Mouse (Mus musculus) kidney, embryonic 14.5 days (tissue): ENCODE results near the gene Rsc1a1. TPM values are rescaled to one million over a fixed set of nuclear protein-coding genes. Genes with fewer than 3 reads are reported as not detected.

Experiments
- ATAC-seq: fragments of 200-750 bp; cut with Nextera tagmentation; 2 replicates; pipeline ENCODE4 v1.8.0; 2017; ENCODE audit warnings: moderate number of reproducible peaks, mild to moderate bottlenecking, moderate TSS enrichment, moderate library complexity; ENCODE audit not compliant: low FRiP score, low TSS enrichment
- H3K27ac ChIP-seq: fragments of 300-500 bp; sonication (generic); 2 replicates; pipeline ENCODE4 v1.5.1; 2014; ENCODE audit warnings: low read depth, mild to moderate bottlenecking, low read length, moderate library complexity, mixed read lengths
- H3K27me3 ChIP-seq: fragments of 300-500 bp; sonication (generic); 2 replicates; pipeline ENCODE4 v1.6.1; 2014; ENCODE audit warnings: mild to moderate bottlenecking, low read length; ENCODE audit not compliant: control insufficient read depth, insufficient read depth
- H3K36me3 ChIP-seq: fragments of 300-500 bp; sonication (generic); 2 replicates; pipeline ENCODE4 v1.6.1; 2014; ENCODE audit warnings: low read length, mixed read lengths; ENCODE audit not compliant: control insufficient read depth, insufficient read depth
- H3K4me1 ChIP-seq: fragments of 300-500 bp; sonication (generic); 2 replicates; pipeline ENCODE4 v1.6.1; 2014; ENCODE audit warnings: low read length, mixed read lengths; ENCODE audit not compliant: control insufficient read depth, insufficient read depth
- H3K4me2 ChIP-seq: fragments of 300-500 bp; sonication (generic); replicated peaks from 2 replicates; pipeline ENCODE4 v1.6.1; 2014; ENCODE audit warnings: low read depth, mild to moderate bottlenecking, low read length
- H3K4me3 ChIP-seq: fragments of 300-500 bp; sonication (generic); 2 replicates; pipeline ENCODE4 v1.5.1; 2014; ENCODE audit warnings: mild to moderate bottlenecking, low read length
- H3K9ac ChIP-seq: fragments of 300-500 bp; sonication (generic); 2 replicates; pipeline ENCODE4 v1.6.1; 2014; ENCODE audit warnings: low read depth, mild to moderate bottlenecking, low read length, moderate library complexity
- H3K9me3 ChIP-seq: fragments of 300-500 bp; sonication (generic); 2 replicates; pipeline ENCODE4 v1.6.1; 2016; ENCODE audit warnings: low read length; ENCODE audit not compliant: control insufficient read depth
- WGBS: fragments of 180-500 bp; shearing (Covaris S2); extraction: QIAGEN DNeasy Blood & Tissue Kit; methylation state at CpG from one replicate; pipeline ENCODE4 v1.1.7; 2014; 5-methylcytosine and 5-hydroxymethylcytosine counted together
- polyA plus RNA-seq: library from polyadenylated mRNA; unstranded; fragments of >200 nt; fragmentation: Nextera tagmentation; extraction: Ambion mirVana; gene quantifications from 2 replicates; pipeline ENCODE4 v1.2.1, GENCODE M21; 2014

Rsc1a1 gene
- polyA plus RNA-seq, 1 experiment from 2014 or later: not detected

- Histone ChIP-seq H3K9ac (peak overlapping the region; percentile 97), H3K27ac (0 out of 2 replicates have a peak overlapping the region, but pooled peaks have one; percentile 93), H3K4me3 (peak overlapping the region; percentile 66), H3K4me2 (peak overlapping the region; percentile 86), H3K4me1 (peaks cover 20% of the 10 kb centered on the region), H3K9me3 (no peaks in the 10 kb centered on the region), H3K36me3 (peaks cover 7% of the 10 kb centered on the region; the same call in 1 of the 2 replicates), H3K27me3 (no peaks in the 10 kb centered on the region)
- 9% methylated on average over 13 of the region's 13 CpGs for WGBS
- ATAC-seq: peak; percentile 56; the same call in 1 of the 2 replicates
These were observed 38.3 kb upstream of the Rsc1a1 start for GRCm38 (mm10) chr4:141723673-141724068.

DNA sequence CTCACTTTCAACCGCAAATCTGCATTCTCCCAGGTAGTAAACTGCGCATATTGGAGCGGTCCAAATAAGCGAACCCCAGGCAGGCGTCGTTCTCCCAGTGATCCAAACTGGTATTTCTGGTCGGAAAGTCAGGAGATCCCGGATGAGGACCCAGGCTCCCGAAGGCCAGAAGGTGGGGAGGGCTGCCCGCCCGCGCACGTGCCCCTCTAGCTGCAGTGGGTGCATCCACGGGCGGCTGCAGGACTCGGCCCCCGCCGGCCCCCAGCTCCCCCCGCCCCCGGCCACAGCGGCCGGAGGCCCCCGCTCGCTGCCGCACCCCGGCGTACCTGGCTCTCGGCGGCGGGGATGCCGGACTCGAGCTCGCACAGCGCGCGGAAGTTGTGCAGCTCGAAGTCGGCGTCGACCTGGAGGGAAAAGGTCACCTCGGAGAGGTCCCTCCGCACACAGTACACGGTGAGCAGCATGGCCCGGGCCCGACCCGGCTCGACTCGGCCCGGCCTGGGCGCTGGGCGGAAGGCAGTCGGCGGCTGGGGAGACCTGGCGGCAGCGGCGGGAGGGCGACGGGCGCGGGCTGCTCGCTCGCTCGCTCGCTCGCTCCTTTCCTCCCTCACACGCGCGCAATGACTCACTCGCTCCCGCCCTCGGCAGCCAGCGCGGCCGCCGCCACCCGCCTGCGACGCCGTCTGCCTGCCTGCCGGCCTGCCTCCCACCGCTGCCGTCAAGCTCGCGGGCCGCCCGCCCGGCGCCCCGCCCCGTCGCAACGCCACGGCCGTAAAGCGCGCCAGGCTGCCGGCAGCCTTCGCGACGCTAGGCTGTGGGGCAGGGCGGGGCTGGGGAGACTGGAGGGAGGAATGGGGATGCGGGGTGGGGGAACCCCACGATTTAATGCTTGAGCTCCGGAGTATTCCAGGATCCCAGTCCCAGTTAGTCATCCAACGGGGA is 37.6 kb upstream of the Rsc1a1 start, which contains the start of gene Ddi2:
TSS of gene Ddi2 (minus strand) at position 689 of the 942 bp plus-strand sequence.
- peaks cover 7% of the 10 kb centered on the region; the same call in 1 of the 2 replicates for H3K36me3 ChIP-seq
- no peaks in the 10 kb centered on the region for H3K9me3 ChIP-seq
- under 1% methylated on average over 76 of the region's 105 CpGs for WGBS
- peak; percentile 85 for ATAC-seq
- H3K9ac ChIP-seq: peak within 1 kb of the TSS; percentile 97
- H3K4me1 ChIP-seq: peaks cover 20% of the 10 kb centered on the region
- H3K27me3 ChIP-seq: no peaks in the 10 kb centered on the region
- peak within 1 kb of the TSS; percentile 93 for H3K27ac ChIP-seq
- H3K4me2 ChIP-seq: peak within 1 kb of the TSS; percentile 86
- H3K4me3 ChIP-seq: peak within 1 kb of the TSS; percentile 66

DNA sequence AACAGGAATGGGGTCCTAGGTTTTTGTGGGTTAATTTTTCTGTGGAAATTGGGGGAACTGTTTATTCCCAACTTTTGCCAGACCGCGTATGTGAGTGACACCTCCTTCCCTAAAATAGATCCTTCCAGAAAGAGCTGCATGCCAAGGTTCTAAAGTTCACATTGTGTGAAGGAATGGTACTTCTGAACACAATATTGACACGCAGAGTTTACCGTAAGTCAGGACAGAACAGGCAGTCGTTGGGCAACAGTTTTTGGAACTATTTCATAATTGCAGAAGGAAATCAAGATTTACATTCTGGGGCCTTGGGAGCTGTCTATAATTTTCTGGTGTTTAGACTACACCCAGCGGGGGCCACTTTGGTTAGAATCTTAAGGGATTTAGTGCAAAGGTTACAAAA is 36.6 kb upstream of the Rsc1a1 start:
- Histone ChIP-seq H3K4me3 (peak overlapping the region; percentile 66), H3K27ac (no peak overlapping the region)

DNA sequence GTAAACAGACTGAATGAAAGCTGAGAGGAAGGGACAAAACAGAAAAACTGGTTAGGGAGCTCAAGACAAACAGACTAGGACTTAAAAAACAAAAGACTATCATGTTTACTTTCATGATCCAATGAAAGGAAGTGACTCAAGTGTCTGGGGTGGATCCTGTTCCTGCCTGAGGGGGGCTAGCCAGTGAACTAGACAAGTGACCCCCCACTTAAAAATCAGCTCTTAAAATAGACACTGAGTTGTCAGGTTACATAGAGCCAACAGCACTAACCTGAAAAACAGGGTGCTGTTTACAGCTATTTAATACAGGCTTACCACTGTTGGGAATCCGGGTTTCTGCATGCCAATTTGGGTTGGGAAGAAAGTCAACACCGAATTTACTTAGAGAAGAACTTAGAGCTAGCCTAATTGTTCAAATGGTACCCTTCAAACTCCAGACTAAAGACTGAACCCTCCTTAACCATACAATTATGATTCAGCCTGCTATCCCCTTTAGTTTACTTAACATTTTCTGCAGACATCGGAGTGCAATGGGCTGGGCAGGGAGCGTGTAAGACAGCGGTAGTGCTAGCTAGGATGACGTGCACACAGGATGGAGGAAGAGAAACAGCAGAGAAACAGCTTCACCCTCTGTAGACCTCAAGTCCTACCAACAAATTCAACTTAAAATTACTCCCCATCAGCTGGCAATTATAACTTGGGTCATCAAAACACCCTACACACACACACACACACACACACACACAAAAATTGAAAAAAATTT is 35.5 kb upstream of the Rsc1a1 start:
- no peaks in the 10 kb centered on the region for H3K27me3 ChIP-seq
- no peak for ATAC-seq
- peak overlapping the region; percentile 86; the same call in 1 of the 2 replicates for H3K4me2 ChIP-seq
- peaks cover 20% of the 10 kb centered on the region for H3K4me1 ChIP-seq
- H3K9me3 ChIP-seq: no peaks in the 10 kb centered on the region
- no peak overlapping the region for H3K27ac ChIP-seq
- no peak overlapping the region for H3K4me3 ChIP-seq
- H3K9ac ChIP-seq: no peak overlapping the region
- H3K36me3 ChIP-seq: peaks cover 7% of the 10 kb centered on the region; the same call in 1 of the 2 replicates
- WGBS: 66% methylated on average over 6 of the region's 6 CpGs

More for the DNA sequence above, 36.6 kb upstream of the Rsc1a1 start:
- WGBS: 63% methylated on average over 6 of the region's 6 CpGs
- peaks cover 20% of the 10 kb centered on the region for H3K4me1 ChIP-seq
- H3K4me2 ChIP-seq: peak overlapping the region; percentile 86
- peak overlapping the region; percentile 97; the same call in 1 of the 2 replicates for H3K9ac ChIP-seq
- H3K9me3 ChIP-seq: no peaks in the 10 kb centered on the region
- no peak for ATAC-seq
- H3K36me3 ChIP-seq: peaks cover 7% of the 10 kb centered on the region; the same call in 1 of the 2 replicates
- H3K27me3 ChIP-seq: no peaks in the 10 kb centered on the region

DNA sequence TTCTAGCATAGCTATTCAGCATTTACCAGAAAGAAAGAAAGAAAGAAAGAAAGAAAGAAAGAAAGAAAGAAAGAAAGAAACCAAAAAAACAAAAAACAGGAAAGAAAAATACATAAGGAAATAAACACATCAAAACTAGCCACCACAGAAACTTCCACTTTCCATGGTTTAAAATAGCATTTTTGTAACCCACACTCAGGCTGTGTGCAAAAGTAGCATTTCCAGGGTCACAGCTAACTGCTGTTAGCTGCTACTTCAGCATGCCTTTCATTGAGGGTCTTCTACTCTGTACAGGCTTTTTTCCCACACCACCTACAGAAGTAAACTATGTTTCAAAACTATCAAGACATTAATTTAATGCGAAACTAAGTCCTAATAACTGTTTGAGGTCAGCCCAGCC is 33.9 kb upstream of the Rsc1a1 start:
- peaks cover 34% of the 10 kb centered on the region for H3K4me1 ChIP-seq

DNA sequence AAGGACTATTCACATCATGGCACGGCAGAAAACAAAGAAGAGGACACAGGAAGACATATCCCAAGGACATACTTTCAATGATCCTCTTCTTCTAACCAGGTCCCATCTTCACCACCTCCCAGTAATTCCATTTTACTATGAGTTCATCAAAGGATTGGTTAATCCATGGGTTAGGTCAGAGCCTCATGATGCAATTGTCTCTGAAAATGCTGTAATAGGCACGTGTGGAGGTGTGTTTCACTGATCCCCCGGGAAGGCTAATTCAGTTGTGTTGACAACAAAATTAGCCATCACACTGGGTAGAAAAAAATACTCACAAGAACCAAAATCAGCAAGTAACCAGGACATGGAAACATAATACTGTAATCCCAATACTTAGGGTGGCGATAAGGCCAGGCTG is 32.2 kb upstream of the Rsc1a1 start:
- Histone ChIP-seq H3K4me3 (no peak overlapping the region), H3K9me3 (no peaks in the 10 kb centered on the region), H3K9ac (no peak overlapping the region), H3K4me2 (no peak overlapping the region), H3K27ac (no peak overlapping the region), H3K4me1 (peaks cover 39% of the 10 kb centered on the region), H3K27me3 (no peaks in the 10 kb centered on the region), H3K36me3 (peaks cover 15% of the 10 kb centered on the region)
- ATAC-seq: no peak
- WGBS: 86% methylated on average over 4 of the region's 4 CpGs

More for the DNA sequence above, 33.9 kb upstream of the Rsc1a1 start:
- H3K27me3 ChIP-seq: no peaks in the 10 kb centered on the region
- H3K36me3 ChIP-seq: peaks cover 7% of the 10 kb centered on the region; the same call in 1 of the 2 replicates
- H3K9me3 ChIP-seq: no peaks in the 10 kb centered on the region
- H3K9ac ChIP-seq: no peak overlapping the region
- 85% methylated on average over 1 of the region's 1 CpGs for WGBS
- ATAC-seq: no peak
- no peak overlapping the region for H3K4me3 ChIP-seq
- no peak overlapping the region for H3K27ac ChIP-seq
- no peak overlapping the region for H3K4me2 ChIP-seq

DNA sequence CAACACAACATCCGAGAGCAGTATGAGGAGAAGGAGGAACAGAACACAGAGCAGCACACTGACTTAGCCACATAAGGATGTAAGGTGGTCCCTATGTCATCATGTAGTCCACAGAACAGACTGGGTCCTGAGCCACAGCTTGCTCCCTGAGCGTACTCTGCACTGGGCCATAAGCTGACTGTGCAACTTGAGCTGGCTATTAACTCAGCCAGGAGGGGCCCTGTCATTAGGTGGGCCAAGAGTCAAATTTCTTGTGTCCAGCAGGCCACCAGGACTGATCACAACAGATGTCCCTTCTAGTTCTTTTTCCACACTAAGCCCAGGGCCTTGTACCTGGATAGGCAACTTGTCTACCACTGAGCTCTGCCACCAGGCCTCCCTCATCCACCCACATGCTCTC is 29.6 kb upstream of the Rsc1a1 start:
- H3K9me3 ChIP-seq: no peaks in the 10 kb centered on the region
- H3K9ac ChIP-seq: peak overlapping the region; percentile 8; the same call in 1 of the 2 replicates
- peak overlapping the region; percentile 61; the same call in 1 of the 2 replicates for H3K27ac ChIP-seq
- peaks cover 26% of the 10 kb centered on the region for H3K4me1 ChIP-seq
- WGBS: 18% methylated on average over 2 of the region's 2 CpGs
- no peaks in the 10 kb centered on the region for H3K27me3 ChIP-seq
- ATAC-seq: peak; percentile 82
- no peak overlapping the region for H3K4me3 ChIP-seq
- no peak overlapping the region for H3K4me2 ChIP-seq
- peaks cover 32% of the 10 kb centered on the region for H3K36me3 ChIP-seq

DNA sequence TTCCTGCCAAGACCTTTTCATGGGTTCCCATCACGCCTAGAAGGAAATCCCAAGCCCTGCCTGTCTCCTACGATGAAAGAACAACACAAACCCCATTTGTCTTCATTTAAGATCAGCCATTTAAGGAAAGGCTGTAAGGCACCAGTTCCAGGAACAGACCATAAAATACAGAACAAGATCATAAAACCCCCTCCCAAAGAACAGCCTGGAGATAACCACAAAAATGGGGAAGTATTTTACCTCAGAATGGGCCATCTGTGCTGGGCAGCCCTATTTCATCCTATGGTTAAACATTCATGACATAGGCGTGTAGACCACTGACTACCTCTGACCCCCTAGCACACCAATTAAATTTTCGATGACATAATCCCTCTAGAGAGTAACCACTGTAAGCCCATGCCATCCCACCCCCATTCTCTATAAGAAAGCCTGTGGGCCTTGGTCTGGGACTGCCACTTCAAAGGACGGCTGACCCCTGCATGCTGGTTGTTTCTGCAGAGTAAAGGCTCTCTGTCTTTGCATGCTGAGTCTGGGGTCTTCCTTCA is 28.3 kb upstream of the Rsc1a1 start:
- Histone ChIP-seq H3K27me3 (no peaks in the 10 kb centered on the region), H3K4me3 (no peak overlapping the region), H3K9me3 (no peaks in the 10 kb centered on the region), H3K36me3 (peaks cover 43% of the 10 kb centered on the region), H3K4me1 (peaks cover 21% of the 10 kb centered on the region), H3K4me2 (no peak overlapping the region), H3K9ac (no peak overlapping the region), H3K27ac (no peak overlapping the region)
- ATAC-seq: no peak
- 53% methylated on average over 5 of the region's 5 CpGs for WGBS
